Mouse (Mus musculus): ENCODE measurements around the gene Prf1. TPM values are rescaled to one million over a fixed set of nuclear protein-coding genes. Genes with fewer than 3 reads are reported as not detected.

The Prf1 gene
- polyA plus RNA-seq, 1 experiment from 2014 or later: not detected

- 0 out of 2 replicates have a peak, but pooled peaks have one; percentile 31 for ATAC-seq (ENCODE audit: low FRiP score, low TSS enrichment)
These were observed 38.5 kb downstream of the Prf1 start for GRCm38 (mm10) chr10:61336137-61336536.

GRCm38 (mm10) chr10:61336592-61336991 is 39.0 kb downstream of the Prf1 start:
- Histone ChIP-seq H3K4me1 (replicated peaks; ENCODE audit: control insufficient read depth, insufficient read depth) (no peaks in the 10 kb centered on the region), H3K36me3 (ENCODE audit: control insufficient read depth, insufficient read depth, low read length) (no peaks in the 10 kb centered on the region), H3K9ac (ENCODE audit: low read length) (no peak overlapping the region), H3K27me3 (ENCODE audit: control insufficient read depth, insufficient read depth, low read length) (no peaks in the 10 kb centered on the region), H3K27ac (replicated peaks) (no peak overlapping the region), H3K4me3 (ENCODE audit: low read depth, low read length) (no peak overlapping the region), H3K9me3 (ENCODE audit: control insufficient read depth, low read length) (no peaks in the 10 kb centered on the region), H3K4me2 (replicated peaks; ENCODE audit: low read depth) (no peak overlapping the region)
- 80% methylated on average over 5 of the region's 5 CpGs for WGBS
- DNase-seq (ENCODE audit: low spot score) (no peak), ATAC-seq (ENCODE audit: low FRiP score, low TSS enrichment) (no peak)
- no peak for TF ChIP-seq EP300 (optimal IDR thresholded peaks at IDR 0.05)
- no peak for TF ChIP-seq CTCF (IDR thresholded peaks at IDR 0.05; ENCODE audit: low read depth)

More at GRCm38 (mm10) chr10:61336137-61336536, 38.5 kb downstream of the Prf1 start:
- Histone ChIP-seq H3K9ac (ENCODE audit: low read length) (no peak overlapping the region), H3K36me3 (ENCODE audit: control insufficient read depth, insufficient read depth, low read length) (no peaks in the 10 kb centered on the region), H3K4me2 (replicated peaks; ENCODE audit: low read depth) (no peak overlapping the region), H3K27me3 (ENCODE audit: control insufficient read depth, insufficient read depth, low read length) (no peaks in the 10 kb centered on the region), H3K9me3 (ENCODE audit: control insufficient read depth, low read length) (no peaks in the 10 kb centered on the region), H3K4me1 (replicated peaks; ENCODE audit: control insufficient read depth, insufficient read depth) (no peaks in the 10 kb centered on the region), H3K4me3 (ENCODE audit: low read depth, low read length) (no peak overlapping the region), H3K27ac (replicated peaks) (no peak overlapping the region)
- WGBS: 28% methylated on average over 6 of the region's 6 CpGs
- TF ChIP-seq CTCF (IDR thresholded peaks at IDR 0.05; ENCODE audit: low read depth) (peak; percentile 93), EP300 (optimal IDR thresholded peaks at IDR 0.05) (no peak)
- DNase-seq (ENCODE audit: low spot score): peak; percentile 83

GRCm38 (mm10) chr10:61337665-61338064 is 40.0 kb downstream of the Prf1 start:
- no peak overlapping the region for H3K4me3 ChIP-seq (ENCODE audit: low read depth, low read length)
- no peak overlapping the region for H3K27ac ChIP-seq (replicated peaks)
- TF ChIP-seq EP300 (optimal IDR thresholded peaks at IDR 0.05) (no peak), CTCF (IDR thresholded peaks at IDR 0.05; ENCODE audit: low read depth) (no peak)
- H3K9ac ChIP-seq (ENCODE audit: low read length): no peak overlapping the region
- no peaks in the 10 kb centered on the region for H3K4me1 ChIP-seq (replicated peaks; ENCODE audit: control insufficient read depth, insufficient read depth)
- no peak for ATAC-seq (ENCODE audit: low FRiP score, low TSS enrichment)
- no peaks in the 10 kb centered on the region; the same call in 1 of the 2 replicates for H3K36me3 ChIP-seq (ENCODE audit: control insufficient read depth, insufficient read depth, low read length)
- no peak overlapping the region for H3K4me2 ChIP-seq (replicated peaks; ENCODE audit: low read depth)
- H3K9me3 ChIP-seq (ENCODE audit: control insufficient read depth, low read length): no peaks in the 10 kb centered on the region
- H3K27me3 ChIP-seq (ENCODE audit: control insufficient read depth, insufficient read depth, low read length): no peaks in the 10 kb centered on the region
- no peak for DNase-seq (ENCODE audit: low spot score)
- WGBS: 90% methylated on average over 11 of the region's 11 CpGs

GRCm38 (mm10) chr10:61339216-61339615 is 41.6 kb downstream of the Prf1 start:
- Histone ChIP-seq H3K9me3 (ENCODE audit: control insufficient read depth, low read length) (no peaks in the 10 kb centered on the region), H3K4me3 (ENCODE audit: low read depth, low read length) (no peak overlapping the region), H3K27ac (replicated peaks) (no peak overlapping the region), H3K36me3 (ENCODE audit: control insufficient read depth, insufficient read depth, low read length) (no peaks in the 10 kb centered on the region; the same call in 1 of the 2 replicates), H3K9ac (ENCODE audit: low read length) (no peak overlapping the region), H3K4me2 (replicated peaks; ENCODE audit: low read depth) (no peak overlapping the region), H3K4me1 (replicated peaks; ENCODE audit: control insufficient read depth, insufficient read depth) (no peaks in the 10 kb centered on the region), H3K27me3 (ENCODE audit: control insufficient read depth, insufficient read depth, low read length) (no peaks in the 10 kb centered on the region)
- ATAC-seq (ENCODE audit: low FRiP score, low TSS enrichment): no peak
- 96% methylated on average over 9 of the region's 9 CpGs for WGBS
- DNase-seq (ENCODE audit: low spot score): no peak
- TF ChIP-seq CTCF (IDR thresholded peaks at IDR 0.05; ENCODE audit: low read depth) (peak; percentile 30; the same call in 1 of the 2 replicates), EP300 (optimal IDR thresholded peaks at IDR 0.05) (no peak)

- Histone ChIP-seq H3K4me1 (replicated peaks; ENCODE audit: control insufficient read depth, insufficient read depth) (no peaks in the 10 kb centered on the region), H3K27me3 (ENCODE audit: control insufficient read depth, insufficient read depth, low read length) (no peaks in the 10 kb centered on the region), H3K4me2 (replicated peaks; ENCODE audit: low read depth) (no peak overlapping the region), H3K9ac (ENCODE audit: low read length) (no peak overlapping the region), H3K27ac (replicated peaks) (no peak overlapping the region), H3K9me3 (ENCODE audit: control insufficient read depth, low read length) (no peaks in the 10 kb centered on the region), H3K36me3 (ENCODE audit: control insufficient read depth, insufficient read depth, low read length) (no peaks in the 10 kb centered on the region; the same call in 1 of the 2 replicates), H3K4me3 (ENCODE audit: low read depth, low read length) (no peak overlapping the region)
- TF ChIP-seq CTCF (IDR thresholded peaks at IDR 0.05; ENCODE audit: low read depth) (no peak), EP300 (optimal IDR thresholded peaks at IDR 0.05) (no peak)
- ATAC-seq (ENCODE audit: low FRiP score, low TSS enrichment) (no peak), DNase-seq (ENCODE audit: low spot score) (no peak)
- WGBS: 79% methylated on average over 9 of the region's 9 CpGs
These were observed 42.6 kb downstream of the Prf1 start for GRCm38 (mm10) chr10:61340247-61340646.

- H3K9me3 ChIP-seq (ENCODE audit: control insufficient read depth, low read length): no peaks in the 10 kb centered on the region
- H3K27me3 ChIP-seq (ENCODE audit: control insufficient read depth, insufficient read depth, low read length): no peaks in the 10 kb centered on the region
- H3K9ac ChIP-seq (ENCODE audit: low read length): no peak overlapping the region
- H3K4me1 ChIP-seq (replicated peaks; ENCODE audit: control insufficient read depth, insufficient read depth): no peaks in the 10 kb centered on the region
- 94% methylated on average over 5 of the region's 5 CpGs for WGBS
- DNase-seq (ENCODE audit: low spot score) (no peak), ATAC-seq (ENCODE audit: low FRiP score, low TSS enrichment) (no peak)
- H3K4me3 ChIP-seq (ENCODE audit: low read depth, low read length): no peak overlapping the region
- H3K36me3 ChIP-seq (ENCODE audit: control insufficient read depth, insufficient read depth, low read length): no peaks in the 10 kb centered on the region; the same call in 1 of the 2 replicates
- H3K27ac ChIP-seq (replicated peaks): no peak overlapping the region
- TF ChIP-seq CTCF (IDR thresholded peaks at IDR 0.05; ENCODE audit: low read depth): no peak
- no peak for TF ChIP-seq EP300 (optimal IDR thresholded peaks at IDR 0.05)
- H3K4me2 ChIP-seq (replicated peaks; ENCODE audit: low read depth): no peak overlapping the region
These were observed 43.4 kb downstream of the Prf1 start for GRCm38 (mm10) chr10:61341045-61341444.

All from stomach, postnatal 0 days (tissue).